Mouse (Mus musculus): ENCODE results near the gene Nms. TPM values are rescaled to one million over a fixed set of nuclear protein-coding genes. Genes with fewer than 3 reads are reported as not detected.

Nms gene
- polyA plus RNA-seq, 1 experiment = not detected

DNA sequence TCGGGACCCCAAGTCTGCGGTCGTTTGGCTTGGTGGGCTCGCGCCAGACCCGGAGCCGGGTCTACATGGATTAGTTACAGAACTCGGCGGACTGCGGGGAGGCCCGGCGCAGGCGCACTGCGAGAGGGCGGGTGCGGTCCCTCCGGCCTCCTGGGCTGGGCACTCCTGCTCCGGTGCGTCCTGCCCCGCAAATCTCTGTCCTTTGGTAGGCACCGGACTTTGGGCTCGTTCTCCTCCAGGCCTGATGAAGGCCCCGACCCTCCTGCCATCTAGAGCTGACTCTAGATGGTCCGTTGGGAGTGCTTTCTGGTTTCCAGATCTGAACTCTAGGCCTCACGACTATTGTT, 48.9 kb downstream of the Nms start:
- Histone ChIP-seq H3K27me3 (replicated peaks) (no peaks in the 10 kb centered on the region), H3K4me1 (peaks cover 66% of the 10 kb centered on the region), H3K9me3 (no peaks in the 10 kb centered on the region), H3K4me3 (replicated peaks) (peak overlapping the region; percentile 96), H3K36me3 (replicated peaks; ENCODE audit: low read length) (peaks cover 30% of the 10 kb centered on the region)
- TF ChIP-seq FLI1 (IDR thresholded peaks at IDR 0.05; ENCODE audit: low read length) = no peak
- TF ChIP-seq GATA1 (IDR thresholded peaks at IDR 0.05; ENCODE audit: borderline replicate concordance, low read length) = no peak

DNA sequence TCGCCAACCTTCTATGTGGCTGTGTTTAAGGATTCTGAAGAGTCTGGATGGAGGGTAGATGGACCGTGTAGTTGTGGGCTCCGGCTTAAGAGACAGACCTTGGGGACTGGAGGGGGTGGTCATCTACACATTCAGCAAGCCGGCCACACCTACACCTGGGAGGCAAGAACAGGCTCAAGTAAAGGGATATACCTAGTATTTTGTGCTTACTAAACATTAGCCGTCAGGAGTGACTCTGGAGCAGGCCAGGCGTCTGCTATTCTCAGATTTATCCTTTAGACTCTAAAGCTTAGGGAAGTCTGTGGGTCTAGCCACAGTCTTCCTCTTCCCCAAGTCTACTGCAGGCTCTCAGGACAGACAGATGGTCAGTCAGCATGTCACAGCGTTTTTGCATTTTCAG, 49.4 kb downstream of the Nms start:
- peak overlapping the region; percentile 96 for H3K4me3 ChIP-seq (replicated peaks)

GRCm38 (mm10) chr1:38992365-38992764, 53.4 kb downstream of the Nms start:
- no peak overlapping the region for H3K4me3 ChIP-seq (replicated peaks)
- peaks cover 74% of the 10 kb centered on the region for H3K36me3 ChIP-seq (replicated peaks; ENCODE audit: low read length)
- H3K4me1 ChIP-seq = peaks cover 37% of the 10 kb centered on the region
- no peaks in the 10 kb centered on the region for H3K27me3 ChIP-seq (replicated peaks)
- no peak for TF ChIP-seq GATA1 (IDR thresholded peaks at IDR 0.05; ENCODE audit: borderline replicate concordance, low read length)
- no peak for TF ChIP-seq FLI1 (IDR thresholded peaks at IDR 0.05; ENCODE audit: low read length)
- no peaks in the 10 kb centered on the region for H3K9me3 ChIP-seq

More for the DNA sequence above, 49.4 kb downstream of the Nms start:
- no peaks in the 10 kb centered on the region for H3K27me3 ChIP-seq (replicated peaks)
- TF ChIP-seq FLI1 (IDR thresholded peaks at IDR 0.05; ENCODE audit: low read length) = no peak
- no peak for TF ChIP-seq GATA1 (IDR thresholded peaks at IDR 0.05; ENCODE audit: borderline replicate concordance, low read length)
- H3K9me3 ChIP-seq = no peaks in the 10 kb centered on the region
- H3K4me1 ChIP-seq = peaks cover 61% of the 10 kb centered on the region
- peaks cover 35% of the 10 kb centered on the region for H3K36me3 ChIP-seq (replicated peaks; ENCODE audit: low read length)

Other genes with a start within 250 kb of the Nms start
- not detected in 2 replicates for gene Lonrf2, start 102.4 kb upstream of the Nms start, polyA plus RNA-seq (2012; ENCODE audit: insufficient read depth, low replicate concordance)
- gene Chst10, start 41.0 kb upstream of the Nms start, polyA plus RNA-seq (2012; ENCODE audit: insufficient read depth, low replicate concordance) = 1.1 TPM in 1 of 2 replicates, not detected in the other
- gene Pdcl3, start 46.5 kb downstream of the Nms start, polyA plus RNA-seq (2012; ENCODE audit: insufficient read depth, low replicate concordance) = 9.3 and 67.1 TPM in 2 replicates

Data from megakaryocyte, embryonic 14.5 days (primary cell).